Mouse (Mus musculus) embryonic stem cell, embryonic (primary cell): Measurements from ENCODE around the gene Zfand4.

ENCODE experiments used
- CTCF ChIA-PET, 4 experiments: fragments of 300-600 bp in 2 of 4; fragments of 350-600 bp in 2 of 4; sonication (Branson Sonifier 250); formaldehyde crosslinking; loops; one replicate each; lab custom pipeline; 2022; ENCODE audit warnings: inconsistent platforms in 2 of 4; lab: Charles Lee
- POLR2A ChIA-PET, 4 experiments: fragments of 300-600 bp in 2 of 4; fragments of 350-600 bp in 2 of 4; sonication (Branson Sonifier 250); formaldehyde crosslinking; loops; one replicate each; lab custom pipeline; 2022; ENCODE audit warnings: antibody characterized with exemption in 4 of 4, inconsistent platforms in 1 of 4; lab: Charles Lee

Zfand4 gene

GRCm38 (mm10) chr6:116281014-116281413, 17.0 kb downstream of the Zfand4 start:
- POLR2A ChIA-PET, result interaction anchor here in 1 of 4 experiments (1.3 kb wide), 1 partner anchor 74 kb away, joined by 4 read pairs; the partner anchor contains the start of gene Washc2
- CTCF ChIA-PET, result interaction anchor here in 1 of 4 experiments (1.7 kb wide), 1 partner anchor 82 kb away, joined by 4 read pairs; no protein-coding TSS in a partner anchor

GRCm38 (mm10) chr6:116282546-116282945, 18.5 kb downstream of the Zfand4 start:
- ChIA-PET POLR2A (interaction anchor here in 2 of 4 experiments (0.5 to 1.7 kb wide), 5 partner anchors 16 to 169 kb away, joined by 3 to 7 read pairs (median 3); partner anchors contain the start of gene Washc2 (in 2 of the 2)), CTCF (interaction anchor here (0.5 to 1.7 kb wide), 32 partner anchors 9 to 1392 kb away, joined by 3 to 14 read pairs (median 4); no protein-coding TSS in a partner anchor)

GRCm38 (mm10) chr6:116283280-116283679, 19.3 kb downstream of the Zfand4 start:
- ChIA-PET CTCF (interaction anchor here in 1 of 4 experiments (1.2 kb wide), 1 partner anchor 130 kb away, joined by 3 read pairs; no protein-coding TSS in a partner anchor), POLR2A (interaction anchor here in 2 of 4 experiments (0.5 to 1.7 kb wide), 2 partner anchors 26 to 75 kb away, joined by 3 to 7 read pairs; partner anchors contain the start of gene Washc2 (in 1 of the 2))

GRCm38 (mm10) chr6:116286321-116286720, 22.3 kb downstream of the Zfand4 start:
- POLR2A ChIA-PET, result no interaction called here
- CTCF ChIA-PET, result interaction anchor here in 1 of 4 experiments (0.6 kb wide), 1 partner anchor 119 kb away, joined by 3 read pairs; no protein-coding TSS in a partner anchor

GRCm38 (mm10) chr6:116286870-116287575, 23.0 kb downstream of the Zfand4 start:
- CTCF ChIA-PET, result interaction anchor here in 1 of 4 experiments (0.6 kb wide), 1 partner anchor 120 kb away, joined by 3 read pairs; no protein-coding TSS in a partner anchor
- POLR2A ChIA-PET, result interaction anchor here in 1 of 4 experiments (0.6 kb wide), 1 partner anchor 552 kb away, joined by 3 read pairs; no protein-coding TSS in a partner anchor

- ChIA-PET CTCF (no interaction called here), POLR2A (interaction anchor here in 1 of 4 experiments (1.1 kb wide), 1 partner anchor 15 kb away, joined by 3 read pairs; no protein-coding TSS in a partner anchor)
Observed at GRCm38 (mm10) chr6:116311411-116311810, 47.4 kb downstream of the Zfand4 start.

- POLR2A ChIA-PET, result no interaction called here
- CTCF ChIA-PET, result no interaction called here
Observed at GRCm38 (mm10) chr6:116319259-116319658, 55.2 kb downstream of the Zfand4 start.

GRCm38 (mm10) chr6:116326641-116327040, 62.6 kb downstream of the Zfand4 start:
- CTCF ChIA-PET, result interaction anchor here in 1 of 4 experiments (0.7 kb wide), 1 partner anchor 339 kb away, joined by 3 read pairs; no protein-coding TSS in a partner anchor
- POLR2A ChIA-PET, result interaction anchor here in 1 of 4 experiments (0.8 to 1.4 kb wide), 3 partner anchors 10 to 22 kb away, joined by 3 to 4 read pairs (median 3); no protein-coding TSS in a partner anchor

GRCm38 (mm10) chr6:116331396-116331795, 67.4 kb downstream of the Zfand4 start:
- POLR2A ChIA-PET, result no interaction called here
- CTCF ChIA-PET, result no interaction called here

- POLR2A ChIA-PET, result interaction anchor here in 2 of 4 experiments (1.1 to 2.6 kb wide), 4 partner anchors 12 to 422 kb away, joined by 4 to 6 read pairs (median 5); partner anchors contain the start of genes Tmcc1 (in 1 of the 2) and Zfp422 (in 1 of the 2)
- CTCF ChIA-PET, result no interaction called here
Observed at GRCm38 (mm10) chr6:116337466-116337834, 73.4 kb downstream of the Zfand4 start.

- POLR2A ChIA-PET, result interaction anchor here in 2 of 4 experiments (0.6 to 2.6 kb wide), 9 partner anchors 10 to 1534 kb away, joined by 3 to 6 read pairs (median 3); partner anchors contain the start of genes Tmcc1 (in 1 of the 2) and Zfp422 (in 1 of the 2)
- CTCF ChIA-PET, result interaction anchor here in 1 of 4 experiments (0.7 kb wide), 1 partner anchor 306 kb away, joined by 3 read pairs; no protein-coding TSS in a partner anchor
Observed at GRCm38 (mm10) chr6:116337835-116338501, 73.9 kb downstream of the Zfand4 start, which contains the start of gene March8. March8 (plus strand) TSS chr6:116338024.

GRCm38 (mm10) chr6:116338520-116338919, 74.5 kb downstream of the Zfand4 start:
- ChIA-PET POLR2A (interaction anchor here in 2 of 4 experiments (0.6 to 2.6 kb wide), 10 partner anchors 10 to 1534 kb away, joined by 3 to 6 read pairs (median 4); partner anchors contain the start of genes Tmcc1 (in 1 of the 2) and Zfp422 (in 1 of the 2)), CTCF (interaction anchor here in 1 of 4 experiments (0.7 kb wide), 1 partner anchor 306 kb away, joined by 3 read pairs; no protein-coding TSS in a partner anchor)

GRCm38 (mm10) chr6:116339088-116339487, 75.1 kb downstream of the Zfand4 start:
- CTCF ChIA-PET, result no interaction called here
- POLR2A ChIA-PET, result interaction anchor here in 2 of 4 experiments (0.6 to 2.6 kb wide), 4 partner anchors 10 to 289 kb away, joined by 3 to 6 read pairs (median 5); partner anchors contain the start of gene Zfp422 (in 1 of the 2)

- POLR2A ChIA-PET, result no interaction called here
- CTCF ChIA-PET, result no interaction called here
Observed at GRCm38 (mm10) chr6:116340521-116340920, 76.5 kb downstream of the Zfand4 start.

- CTCF ChIA-PET, result no interaction called here
- POLR2A ChIA-PET, result interaction anchor here in 1 of 4 experiments (0.6 kb wide), 1 partner anchor 10 kb away, joined by 3 read pairs; no protein-coding TSS in a partner anchor
Observed at GRCm38 (mm10) chr6:116347953-116348352, 83.9 kb downstream of the Zfand4 start.

GRCm38 (mm10) chr6:116349997-116350396, 86.0 kb downstream of the Zfand4 start:
- POLR2A ChIA-PET, result interaction anchor here in 2 of 4 experiments (0.6 to 1.7 kb wide), 2 partner anchors 12 to 878 kb away, joined by 4 to 6 read pairs; partner anchors contain the start of gene March8 (in 1 of the 2)
- CTCF ChIA-PET, result no interaction called here

GRCm38 (mm10) chr6:116350643-116351042, 86.6 kb downstream of the Zfand4 start:
- CTCF ChIA-PET, result no interaction called here
- POLR2A ChIA-PET, result interaction anchor here in 2 of 4 experiments (0.6 kb wide), 2 partner anchors 12 to 879 kb away, joined by 3 to 4 read pairs; no protein-coding TSS in a partner anchor

- ChIA-PET POLR2A (no interaction called here), CTCF (no interaction called here)
Observed at GRCm38 (mm10) chr6:116351534-116351933, 87.5 kb downstream of the Zfand4 start.
